Mouse (Mus musculus): Measurements from ENCODE around the gene L3mbtl2.
"Not testable (repeated sequence)": the region's sequence is repeated elsewhere in the genome, so short reads cannot be mapped to it uniquely, and the experiment has no call there.

The L3mbtl2 gene

GRCm38 (mm10) chr15:81663697-81664561 lies at the start of gene L3mbtl2:
TSS of gene L3mbtl2 (plus strand) at chr15:81663889.
- DNase-seq (ENCODE audit: extremely low spot score, low read depth, low spot score) = peak; percentile 69

GRCm38 (mm10) chr15:81649516-81650455 lies 13.9 kb upstream of the L3mbtl2 start:
- no peak for DNase-seq (ENCODE audit: extremely low spot score, low read depth, low spot score)

DNA sequence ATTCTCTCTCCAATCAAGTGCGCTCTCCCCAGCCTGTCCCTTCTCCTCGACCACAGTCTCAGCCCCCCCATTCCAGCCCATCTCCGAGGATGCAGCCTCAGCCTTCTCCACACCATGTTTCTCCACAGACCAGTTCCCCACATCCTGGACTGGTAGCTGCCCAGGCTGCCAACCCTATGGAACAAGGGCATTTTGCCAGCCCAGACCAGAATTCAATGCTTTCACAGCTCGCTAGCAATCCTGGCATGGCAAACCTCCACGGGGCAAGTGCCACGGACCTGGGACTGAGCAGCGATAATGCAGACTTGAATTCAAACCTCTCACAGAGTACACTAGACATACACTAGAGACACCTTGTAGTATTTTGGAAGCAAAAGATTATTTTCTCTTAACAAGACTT lies 13.1 kb upstream of the L3mbtl2 start:
- DNase-seq (ENCODE audit: extremely low spot score, low read depth, low spot score) = no peak

- DNase-seq (ENCODE audit: extremely low spot score, low read depth, low spot score) = no peak
These were observed 2.0 kb upstream of the L3mbtl2 start for GRCm38 (mm10) chr15:81661701-81662100.

- DNase-seq (ENCODE audit: extremely low spot score, low read depth, low spot score) = no peak
These were observed 408 bp upstream of the L3mbtl2 start for GRCm38 (mm10) chr15:81663281-81663680.

- DNase-seq (ENCODE audit: extremely low spot score, low read depth, low spot score) = no peak
These were observed 3.3 kb downstream of the L3mbtl2 start for GRCm38 (mm10) chr15:81666957-81667356.

- DNase-seq (ENCODE audit: extremely low spot score, low read depth, low spot score) = no peak
These were observed 6.5 kb downstream of the L3mbtl2 start for GRCm38 (mm10) chr15:81670231-81670640.

- DNase-seq (ENCODE audit: extremely low spot score, low read depth, low spot score) = no peak
These were observed 12.9 kb downstream of the L3mbtl2 start for GRCm38 (mm10) chr15:81676637-81677036.

DNA sequence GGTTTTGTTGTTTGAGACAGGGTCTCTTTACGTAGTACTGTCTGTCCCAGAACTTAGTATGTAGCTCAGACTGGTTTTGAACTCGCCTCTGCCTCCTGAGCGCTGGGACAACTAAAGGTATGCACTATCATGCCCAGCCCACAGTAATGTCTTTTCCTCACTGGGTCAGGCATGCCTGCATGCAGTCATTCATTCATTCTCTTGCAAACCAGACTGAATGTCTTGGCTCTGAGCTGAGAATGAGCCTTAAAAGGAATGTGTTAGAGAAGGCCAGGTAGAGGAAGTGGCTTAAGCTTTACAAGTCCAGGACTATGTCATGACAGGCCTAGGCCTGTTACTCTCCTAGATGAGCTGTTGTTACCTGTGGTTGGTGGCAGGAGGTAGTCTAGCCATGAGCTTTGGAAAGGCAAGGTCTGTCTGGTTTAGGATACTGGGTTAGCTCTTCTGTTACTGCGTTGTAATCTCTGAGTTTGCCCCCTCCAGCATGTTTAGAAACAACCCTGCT lies 16.7 kb downstream of the L3mbtl2 start:
- no peak for DNase-seq (ENCODE audit: extremely low spot score, low read depth, low spot score)

GRCm38 (mm10) chr15:81693366-81693966 lies 29.8 kb downstream of the L3mbtl2 start:
- DNase-seq (ENCODE audit: extremely low spot score, low read depth, low spot score) = no peak

- DNase-seq (ENCODE audit: extremely low spot score, low read depth, low spot score) = peak; percentile 22
These were observed 30.5 kb downstream of the L3mbtl2 start for GRCm38 (mm10) chr15:81693967-81694881.

DNA sequence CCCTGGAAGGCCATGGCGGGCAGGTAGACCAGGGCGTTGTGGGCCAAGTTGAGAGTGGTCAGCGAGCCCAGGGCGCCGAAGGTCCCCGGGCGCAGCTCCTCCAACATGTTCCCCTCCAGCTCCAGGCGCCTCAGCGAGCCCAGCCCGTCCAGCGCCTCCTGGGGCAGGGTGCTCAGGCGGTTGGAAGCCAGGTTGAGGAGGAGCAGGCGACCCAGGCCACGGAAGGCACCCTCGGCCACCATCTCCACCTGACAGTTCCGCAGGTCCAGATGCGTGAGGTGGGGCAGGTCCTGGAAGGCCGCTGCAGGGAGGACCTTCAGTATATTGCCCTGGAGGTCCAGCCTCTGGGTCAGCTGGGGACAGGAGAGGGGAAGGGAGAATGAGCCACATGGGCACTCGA lies 31.2 kb downstream of the L3mbtl2 start:
- no peak for DNase-seq (ENCODE audit: extremely low spot score, low read depth, low spot score)

GRCm38 (mm10) chr15:81697175-81697574 lies 33.5 kb downstream of the L3mbtl2 start, which contains the start of gene Chadl:
TSS of gene Chadl (minus strand) at chr15:81697287.
- no peak for DNase-seq (ENCODE audit: extremely low spot score, low read depth, low spot score)

GRCm38 (mm10) chr15:81697847-81698246 lies 34.2 kb downstream of the L3mbtl2 start:
- no peak for DNase-seq (ENCODE audit: extremely low spot score, low read depth, low spot score)

DNA sequence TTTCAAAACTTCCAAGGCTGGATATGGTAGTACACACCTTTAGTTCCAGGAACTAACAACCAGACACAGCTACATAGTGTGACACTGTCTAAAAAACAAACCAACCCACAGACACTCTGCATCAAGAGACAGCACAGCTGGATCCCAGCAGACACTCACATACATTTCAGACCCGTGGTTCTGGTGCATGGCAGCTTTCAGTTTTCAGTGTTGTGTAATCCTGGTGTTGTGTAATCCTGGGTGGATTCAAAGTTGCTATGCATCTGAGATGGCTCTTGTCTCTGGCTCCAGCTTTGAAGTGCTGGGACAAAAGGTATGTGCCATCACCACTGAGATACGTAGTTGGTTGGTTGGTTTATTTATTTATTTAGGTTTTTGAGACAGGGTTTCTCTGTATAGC lies 34.8 kb downstream of the L3mbtl2 start:
- no peak for DNase-seq (ENCODE audit: extremely low spot score, low read depth, low spot score)

GRCm38 (mm10) chr15:81700161-81700560 lies 36.5 kb downstream of the L3mbtl2 start:
- no peak for DNase-seq (ENCODE audit: extremely low spot score, low read depth, low spot score)

- no peak for DNase-seq (ENCODE audit: extremely low spot score, low read depth, low spot score)
These were observed 36.9 kb downstream of the L3mbtl2 start for GRCm38 (mm10) chr15:81700601-81701000.

- DNase-seq (ENCODE audit: extremely low spot score, low read depth, low spot score) = not testable (repeated sequence)
These were observed 37.7 kb downstream of the L3mbtl2 start for GRCm38 (mm10) chr15:81701350-81701749.

GRCm38 (mm10) chr15:81702306-81703093 lies 38.8 kb downstream of the L3mbtl2 start:
- no peak for DNase-seq (ENCODE audit: extremely low spot score, low read depth, low spot score)
